In the genomic region with DNA sequence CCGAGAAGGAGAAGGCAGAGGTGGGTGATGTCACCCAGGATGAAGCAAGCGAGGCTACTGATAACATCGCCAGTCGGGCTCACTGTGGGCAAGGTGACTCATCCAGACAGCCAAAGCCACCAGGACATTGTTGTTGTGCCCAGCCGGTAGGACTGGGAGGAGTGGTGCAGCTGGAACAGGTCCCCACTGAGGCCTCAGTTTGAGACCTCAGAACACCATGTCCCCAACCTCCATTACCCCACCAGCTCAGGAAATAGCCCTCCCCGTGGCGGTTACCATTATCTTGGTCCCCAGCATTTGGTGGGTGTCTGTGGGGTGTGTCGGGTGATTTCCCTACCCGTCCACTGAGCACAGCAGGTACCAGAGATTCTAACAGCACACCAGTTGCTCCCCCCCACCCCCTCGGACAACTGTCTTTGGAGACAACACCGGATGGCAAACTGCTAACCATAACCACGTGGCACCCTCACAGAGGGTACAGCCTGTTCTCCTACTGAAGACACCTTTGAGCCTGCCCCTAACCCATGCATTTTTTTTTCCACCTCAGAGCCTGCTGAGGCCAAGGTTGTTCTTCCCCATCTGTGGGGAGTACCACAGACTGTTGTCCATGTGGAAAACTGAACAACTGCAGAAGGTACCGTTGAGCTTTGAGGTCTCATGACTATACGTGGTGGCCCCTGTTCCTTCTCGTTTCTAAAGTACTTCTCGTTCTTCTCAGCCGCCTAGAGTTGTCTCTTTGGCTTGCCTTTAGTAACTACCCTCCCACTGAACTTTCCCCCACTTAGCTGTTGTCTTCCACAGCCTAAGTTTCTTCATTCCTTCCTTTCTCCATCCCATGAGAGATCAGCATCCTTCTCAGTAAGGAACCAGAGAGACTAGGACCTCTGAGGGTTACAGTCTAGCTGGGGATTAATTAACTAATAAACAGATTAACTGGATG, we compare ENCODE assay signal across 8 mouse cellular contexts.
DNase-seq lines count a peak whose midpoint lies in the region; ATAC-seq and TF ChIP-seq lines count a peak whose summit lies in the region.
"Had no signal": no experiment of that assay in that cellular context is flagged by ENCODE, and none has a peak within 500 bp of the region (broad histone marks: within the 10 kb centered on the region; RNA-seq: fewer than 3 reads in every experiment).

No protein-coding gene starts in this region.

- no peak overlapping the region for H3K9ac ChIP-seq in CH12.LX (ENCODE audit: insufficient read depth, low read depth)
- H3K9ac ChIP-seq in hindbrain, postnatal 0 days (replicated peaks; ENCODE audit: low read length) = no peak overlapping the region
- H3K9ac ChIP-seq in forebrain, embryonic 11.5 days (ENCODE audit: low read length) = no peak overlapping the region

- dilution Hi-C loops in CH12.LX (cut with MboI; ENCODE audit: extremely low pct_ligation_motif_present, extremely low pct_unique_long_range_greater_than_20kb, low sequenced_read_pairs) = no loop called here

- no peak for TF ChIP-seq CTCF in CH12.LX (conservative IDR thresholded peaks at IDR 0.05 in 1 of 2, IDR thresholded peaks at IDR 0.05 in 1 of 2; ENCODE audit: low read depth in 2 of 2, low read length in 2 of 2)
- TF ChIP-seq CTCF in spleen, adult 2 months (IDR thresholded peaks at IDR 0.05; ENCODE audit: extremely low read depth, insufficient read depth, insufficient read length, insufficient replicate concordance) = no peak
- TF ChIP-seq CTCF in hindbrain, postnatal 0 days (IDR thresholded peaks at IDR 0.05; ENCODE audit: low read depth) = no peak

- TF ChIP-seq EP300 in CH12.LX (IDR thresholded peaks at IDR 0.05; ENCODE audit: low read length) = no peak

- 92% methylated on average over 17 of the region's 17 CpGs for WGBS in limb, embryonic 10.5 days
- WGBS in spleen, adult 2 months = 4% methylated on average over 17 of the region's 17 CpGs
- WGBS in hindbrain, postnatal 0 days = 81% methylated on average over 17 of the region's 17 CpGs
- 91% methylated on average over 17 of the region's 17 CpGs for WGBS in forebrain, embryonic 11.5 days

- H3K9me3 ChIP-seq in CH12.LX (replicated peaks; ENCODE audit: low read length) = no peaks in the 10 kb centered on the region
- H3K9me3 ChIP-seq in limb, embryonic 10.5 days (replicated peaks) = no peaks in the 10 kb centered on the region
- H3K9me3 ChIP-seq in hindbrain, postnatal 0 days (ENCODE audit: low read length) = no peaks in the 10 kb centered on the region
- no peaks in the 10 kb centered on the region for H3K9me3 ChIP-seq in forebrain, embryonic 11.5 days (ENCODE audit: control insufficient read depth, low read length)

- H3K4me1 ChIP-seq in CH12.LX (ENCODE audit: control insufficient read depth in 1 of 2, insufficient read depth in 2 of 2) = peaks cover 42 to 70% of the 10 kb centered on the region in 2 experiments
- H3K4me1 ChIP-seq in limb, embryonic 10.5 days = peaks cover 71% of the 10 kb centered on the region
- H3K4me1 ChIP-seq in spleen, adult 2 months (ENCODE audit: control insufficient read depth, insufficient read depth, insufficient read length) = peaks cover 63% of the 10 kb centered on the region
- no peaks in the 10 kb centered on the region for H3K4me1 ChIP-seq in hindbrain, postnatal 0 days (ENCODE audit: insufficient read depth, low read length)
- H3K4me1 ChIP-seq in forebrain, embryonic 11.5 days (replicated peaks; ENCODE audit: control insufficient read depth, insufficient read depth, low read length) = peaks cover 6% of the 10 kb centered on the region; the same call in 1 of the 2 replicates

- in situ Hi-C loops in CH12.LX (cut with MboI; ENCODE audit: low pct_ligation_motif_present, low pct_unique_long_range_greater_than_20kb, low sequenced_read_pairs) = no loop called here

- TF ChIP-seq POLR2A in CH12.LX (IDR thresholded peaks at IDR 0.05; ENCODE audit: low read depth, low read length) = no peak
- peak; percentile 21 for TF ChIP-seq POLR2A in spleen, adult 2 months (IDR thresholded peaks at IDR 0.05; ENCODE audit: low read depth, low read length)

- ATAC-seq in hindbrain, postnatal 0 days = no peak
- ATAC-seq in forebrain, embryonic 11.5 days (replicated peaks; ENCODE audit: low FRiP score) = no peak

- H3K27ac ChIP-seq in CH12.LX (ENCODE audit: insufficient read depth, low read depth) = no peak overlapping the region
- H3K27ac ChIP-seq in limb, embryonic 10.5 days = peak overlapping the region; percentile 44; the same call in 1 of the 2 replicates
- H3K27ac ChIP-seq in spleen, adult 2 months (ENCODE audit: insufficient read depth, low read length) = peak overlapping the region; percentile 97
- no peak overlapping the region for H3K27ac ChIP-seq in hindbrain, postnatal 0 days
- no peak overlapping the region for H3K27ac ChIP-seq in forebrain, embryonic 11.5 days (ENCODE audit: low read depth, low read length)
- H3K27ac ChIP-seq: heart, adult 2 months had no signal

- no peak overlapping the region for H3K4me3 ChIP-seq in CH12.LX (replicated peaks in 1 of 3; ENCODE audit: low read depth in 2 of 3, low read length in 2 of 3, poor library complexity in 1 of 3)
- H3K4me3 ChIP-seq in limb, embryonic 10.5 days = no peak overlapping the region
- H3K4me3 ChIP-seq in spleen, adult 2 months (ENCODE audit: extremely low read depth, insufficient read depth, insufficient read length) = no peak overlapping the region
- H3K4me3 ChIP-seq in hindbrain, postnatal 0 days (ENCODE audit: low read length) = no peak overlapping the region
- no peak overlapping the region for H3K4me3 ChIP-seq in forebrain, embryonic 11.5 days (ENCODE audit: low read depth, low read length)
- H3K4me3 ChIP-seq: heart, adult 2 months had no signal

- H3K79me2 ChIP-seq in CH12.LX (replicated peaks; ENCODE audit: control insufficient read depth, extremely low read depth, insufficient read depth, poor library complexity, severe bottlenecking) = no peaks in the 10 kb centered on the region

- H3K36me3 ChIP-seq in CH12.LX (replicated peaks in 1 of 2; ENCODE audit: control insufficient read depth in 1 of 2, insufficient read depth in 1 of 2, low read length in 1 of 2) = no peaks in the 10 kb centered on the region
- no peaks in the 10 kb centered on the region for H3K36me3 ChIP-seq in limb, embryonic 10.5 days
- H3K36me3 ChIP-seq in spleen, adult 2 months (ENCODE audit: control insufficient read depth, insufficient read depth, low read length) = no peaks in the 10 kb centered on the region
- no peaks in the 10 kb centered on the region for H3K36me3 ChIP-seq in hindbrain, postnatal 0 days (ENCODE audit: insufficient read depth, low read length)
- no peaks in the 10 kb centered on the region; the same call in 1 of the 2 replicates for H3K36me3 ChIP-seq in forebrain, embryonic 11.5 days (ENCODE audit: control insufficient read depth, insufficient read depth, low read length)

- DNase-seq in CH12.LX (ENCODE audit: extremely low read depth) (peak; percentile 25), adipocyte (ENCODE audit: low spot score) (peak; percentile 44)
- no peak for DNase-seq in limb, embryonic 10.5 days (ENCODE audit: low spot score)
- DNase-seq in spleen, adult 2 months (ENCODE audit: low read depth in 1 of 2, low spot score in 2 of 2) = peak; percentile 63 to 81
- no peak for DNase-seq in hindbrain, postnatal 0 days (ENCODE audit: low spot score)
- no peak for DNase-seq in gastrocnemius, adult 18-20 months (ENCODE audit: low spot score)
- no peak for DNase-seq in forebrain, embryonic 11.5 days (ENCODE audit: low spot score)

- no peak for TF ChIP-seq RAD21 in CH12.LX (IDR thresholded peaks at IDR 0.05; ENCODE audit: low read depth, low read length)

- no peaks in the 10 kb centered on the region for H3K27me3 ChIP-seq in CH12.LX (replicated peaks)
- peaks cover 4% of the 10 kb centered on the region; the same call in 1 of the 2 replicates for H3K27me3 ChIP-seq in limb, embryonic 10.5 days (ENCODE audit: low read depth, poor library complexity, severe bottlenecking)
- H3K27me3 ChIP-seq in spleen, adult 2 months (ENCODE audit: control insufficient read depth, insufficient read depth, low read length) = no peaks in the 10 kb centered on the region
- H3K27me3 ChIP-seq in hindbrain, postnatal 0 days (ENCODE audit: insufficient read depth, low read length) = no peaks in the 10 kb centered on the region
- H3K27me3 ChIP-seq in forebrain, embryonic 11.5 days (ENCODE audit: control insufficient read depth, insufficient read depth, low read length) = no peaks in the 10 kb centered on the region

- no peak overlapping the region for H3K4me2 ChIP-seq in CH12.LX (ENCODE audit: insufficient read depth, low read depth, poor library complexity, severe bottlenecking)
- H3K4me2 ChIP-seq in hindbrain, postnatal 0 days (ENCODE audit: low read depth, low read length) = no peak overlapping the region
- no peak overlapping the region for H3K4me2 ChIP-seq in forebrain, embryonic 11.5 days (ENCODE audit: low read depth, low read length, severe bottlenecking)

TF ChIP-seq in CH12.LX, 34 proteins besides CTCF, POLR2A, EP300 and RAD21:
- no peak for TF ChIP-seq ELF1 (IDR thresholded peaks at IDR 0.05; ENCODE audit: low read depth, low read length)
- TF ChIP-seq BHLHE40 (IDR thresholded peaks at IDR 0.05; ENCODE audit: low read depth, low read length) = 0 out of 2 replicates have a peak, but pooled peaks have one; percentile 17

Comparison
In these comparisons a context has a peak if more than half of its experiments do, and no peak if none do; other contexts are left out.
1. DNase-seq: peak in CH12.LX (single experiment), adipocyte (single experiment) and spleen, adult 2 months (2 of 2); none in limb, embryonic 10.5 days (single experiment), hindbrain, postnatal 0 days (single experiment), gastrocnemius, adult 18-20 months (single experiment) and forebrain, embryonic 11.5 days (single experiment).
2. H3K27ac ChIP-seq: peak in limb, embryonic 10.5 days (single experiment) and spleen, adult 2 months (single experiment); none in CH12.LX (single experiment), hindbrain, postnatal 0 days (single experiment) and forebrain, embryonic 11.5 days (single experiment).